Mouse (Mus musculus) lung, adult 2 months (tissue): Measurements from ENCODE around the gene Greb1.

Experiments
- CTCF ChIP-seq: fragments of 200-500 bp; IDR thresholded peaks from 2 replicates; pipeline ENCODE4 v1.5.1; 2011; ENCODE audit warnings: mild to moderate bottlenecking, low read length, control low read depth; ENCODE audit not compliant: insufficient read depth
- POLR2A ChIP-seq: fragments of 200-500 bp; IDR thresholded peaks from 2 replicates; pipeline ENCODE4 v1.6.1; 2011; ENCODE audit warnings: low read depth, mild to moderate bottlenecking, control low read depth, low read length, borderline replicate concordance; ENCODE audit errors: extremely low read depth

DNA sequence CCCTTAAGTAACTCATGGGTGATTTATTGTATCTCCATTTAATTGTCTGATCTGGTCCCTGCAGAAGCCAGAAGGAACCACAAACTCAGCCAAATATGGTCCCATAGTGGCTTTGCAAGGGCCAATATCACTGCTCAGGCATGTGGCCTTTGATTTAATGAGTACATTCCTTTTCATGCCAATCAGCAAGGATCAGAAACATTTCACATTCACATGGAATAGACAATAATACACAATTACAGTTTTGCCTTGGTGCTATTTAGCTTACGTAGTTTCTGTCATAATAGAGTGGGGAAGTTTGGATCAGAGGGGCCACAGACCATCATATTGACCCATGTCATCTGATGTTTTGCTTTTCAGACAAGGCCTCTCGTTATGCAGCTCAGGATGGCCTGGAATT is 47.8 kb upstream of the Greb1 start:
- TF ChIP-seq CTCF (no peak), POLR2A (no peak)
